Mouse (Mus musculus) liver, postnatal 0 days (tissue): ENCODE measurements around the gene Dcun1d1. TPM values are rescaled to one million over a fixed set of nuclear protein-coding genes. Genes with fewer than 3 reads are reported as not detected.

Experiments used
- ATAC-seq: fragments of 200-750 bp; cut with Nextera tagmentation; 2 replicates; pipeline ENCODE4 v1.8.0; 2017; ENCODE audit warnings: mild to moderate bottlenecking, moderate library complexity
- DNase-seq: peaks from one replicate; pipeline ENCODE4 v3.0.0-alpha.2; 2016
- H3K27ac ChIP-seq: fragments of 300-500 bp; sonication (generic); 2 replicates; pipeline ENCODE4 v1.5.1; 2014; ENCODE audit warnings: antibody characterized with exemption, moderate library complexity, mild to moderate bottlenecking, low read depth
- H3K27me3 ChIP-seq: fragments of 300-500 bp; sonication (generic); 2 replicates; pipeline ENCODE4 v1.6.1; 2014; ENCODE audit warnings: low read length, control low read depth, mixed read lengths; ENCODE audit not compliant: insufficient read depth
- H3K36me3 ChIP-seq: fragments of 300-500 bp; sonication (generic); replicated peaks from 2 replicates; pipeline ENCODE4 v1.6.1; 2014; ENCODE audit warnings: mild to moderate bottlenecking, control low read depth, low read length, moderate library complexity, mixed read lengths; ENCODE audit not compliant: insufficient read depth
- H3K4me1 ChIP-seq: fragments of 300-500 bp; sonication (generic); 2 replicates; pipeline ENCODE4 v1.6.1; 2014; ENCODE audit warnings: antibody characterized with exemption, mild to moderate bottlenecking, control low read depth; ENCODE audit not compliant: insufficient read depth
- H3K4me2 ChIP-seq: fragments of 300-500 bp; sonication (generic); 2 replicates; pipeline ENCODE4 v1.6.1; 2014; ENCODE audit warnings: low read depth, mild to moderate bottlenecking, low read length, moderate library complexity, mixed read lengths
- H3K4me3 ChIP-seq: fragments of 300-500 bp; sonication (generic); 2 replicates; pipeline ENCODE4 v1.5.1; 2014; ENCODE audit warnings: low read depth, low read length
- H3K9ac ChIP-seq: fragments of 300-500 bp; sonication (generic); replicated peaks from 2 replicates; pipeline ENCODE4 v1.6.1; 2014; ENCODE audit warnings: mild to moderate bottlenecking, moderate library complexity
- H3K9me3 ChIP-seq: fragments of 300-500 bp; sonication (generic); 2 replicates; pipeline ENCODE4 v1.6.1; 2016; ENCODE audit warnings: mild to moderate bottlenecking, control low read depth, low read length, mixed read lengths
- CTCF ChIP-seq: sonication (generic); IDR thresholded peaks from 2 replicates; pipeline ENCODE4 v1.5.1; 2016; ENCODE audit warnings: antibody characterized with exemption, low read depth
- EP300 ChIP-seq: IDR thresholded peaks from 2 replicates; pipeline ENCODE4 v1.6.1; 2016; ENCODE audit warnings: antibody characterized with exemption, low read depth, mild to moderate bottlenecking
- WGBS: fragments of 180-500 bp; shearing (Covaris S2); extraction: QIAGEN DNeasy Blood & Tissue Kit; methylation state at CpG from one replicate; pipeline ENCODE4 v1.1.7; 2014; ENCODE audit not compliant: insufficient replicate concordance; 5-methylcytosine and 5-hydroxymethylcytosine counted together
- polyA plus RNA-seq: library from polyadenylated mRNA; unstranded; fragments of >200 nt; fragmentation: Nextera tagmentation; extraction: Ambion mirVana; gene quantifications from 2 replicates; pipeline ENCODE4 v1.2.1, GENCODE M21; 2015

Gene Dcun1d1
- polyA plus RNA-seq, 1 experiment from 2014 or later = 77.0 TPM

DNA sequence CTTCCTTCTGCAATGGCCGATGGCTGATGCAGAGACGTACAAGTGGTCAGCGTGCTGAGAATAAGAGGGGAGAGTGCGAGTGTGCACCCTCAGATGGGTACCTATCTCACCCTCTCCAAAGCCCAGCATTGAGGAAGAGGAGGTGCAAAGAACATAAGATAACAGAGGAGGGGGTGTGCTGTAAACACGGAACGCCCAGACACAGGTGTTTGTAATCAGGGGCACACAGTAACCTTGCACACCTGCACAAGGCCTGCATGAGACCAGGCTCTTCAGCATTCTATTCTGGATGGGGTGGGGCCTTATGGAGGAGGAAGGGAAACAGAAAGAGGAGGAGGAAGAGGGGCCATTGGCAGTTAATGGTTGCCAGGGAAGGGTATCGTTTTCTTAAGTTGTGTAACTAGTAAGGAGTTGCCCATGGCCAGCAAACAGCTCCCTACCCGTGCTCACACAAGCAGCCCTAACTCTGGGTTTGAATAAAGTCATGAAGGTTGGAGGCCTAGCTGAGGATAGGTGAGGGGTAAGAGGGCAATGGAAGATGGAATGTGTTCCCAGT is 30.2 kb upstream of the Dcun1d1 start:
- no peak overlapping the region for H3K4me2 ChIP-seq
- no peaks in the 10 kb centered on the region; the same call in 1 of the 2 replicates for H3K4me1 ChIP-seq
- H3K9me3 ChIP-seq = no peaks in the 10 kb centered on the region
- no peak overlapping the region for H3K27ac ChIP-seq
- TF ChIP-seq CTCF (no peak), EP300 (no peak)
- no peak overlapping the region for H3K4me3 ChIP-seq
- H3K9ac ChIP-seq = no peak overlapping the region
- H3K36me3 ChIP-seq = peaks cover 11% of the 10 kb centered on the region; the same call in 1 of the 2 replicates
- no peaks in the 10 kb centered on the region for H3K27me3 ChIP-seq
- ATAC-seq (no peak), DNase-seq (no peak)
- 66% methylated on average over 8 of the region's 8 CpGs for WGBS

DNA sequence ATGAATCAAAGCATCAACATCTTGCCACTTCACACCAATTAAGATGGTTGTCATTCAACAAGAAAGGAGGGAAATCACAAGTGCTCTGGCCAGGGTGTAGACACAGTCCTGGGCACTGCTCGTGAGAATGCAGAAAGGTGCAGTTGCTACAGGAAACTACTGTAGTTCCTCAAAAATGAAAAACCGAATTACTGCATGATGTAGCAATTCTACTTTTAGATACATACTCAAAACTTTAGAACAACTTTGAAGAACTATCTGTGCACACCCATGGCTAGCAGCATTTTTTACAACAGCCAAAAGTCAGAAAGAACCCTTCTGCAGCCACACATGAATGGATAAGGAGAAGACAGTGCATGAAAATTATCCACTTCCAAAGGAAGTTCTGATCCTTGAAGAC is 29.2 kb upstream of the Dcun1d1 start:
- Histone ChIP-seq H3K27ac (no peak overlapping the region), H3K4me1 (no peaks in the 10 kb centered on the region; the same call in 1 of the 2 replicates), H3K36me3 (peaks cover 2% of the 10 kb centered on the region; the same call in 1 of the 2 replicates), H3K27me3 (no peaks in the 10 kb centered on the region), H3K4me3 (no peak overlapping the region), H3K9me3 (no peaks in the 10 kb centered on the region), H3K9ac (no peak overlapping the region), H3K4me2 (no peak overlapping the region)
- ATAC-seq (no peak), DNase-seq (no peak)
- WGBS = 39% methylated on average over 2 of the region's 2 CpGs
- no peak for TF ChIP-seq EP300
- TF ChIP-seq CTCF = no peak

DNA sequence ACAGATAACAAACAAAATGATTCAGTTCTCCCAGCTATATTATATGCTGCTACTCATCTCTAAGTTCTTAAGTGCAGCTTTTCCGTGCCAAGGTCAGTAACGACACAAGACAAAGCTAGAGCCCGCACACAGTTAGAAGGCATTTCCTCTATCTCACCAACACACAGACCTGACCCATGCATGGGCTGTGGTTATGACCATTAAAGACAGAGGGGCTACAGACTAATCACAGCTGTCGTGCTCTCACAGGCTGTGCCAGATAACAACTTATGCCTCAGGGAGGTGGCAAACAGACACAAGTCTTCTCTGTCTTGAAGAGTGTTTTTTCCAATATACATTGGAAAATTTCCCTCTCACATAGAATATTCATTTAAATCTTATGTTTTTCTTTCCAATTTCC is 27.7 kb upstream of the Dcun1d1 start:
- WGBS = 33% methylated on average over 4 of the region's 4 CpGs

DNA sequence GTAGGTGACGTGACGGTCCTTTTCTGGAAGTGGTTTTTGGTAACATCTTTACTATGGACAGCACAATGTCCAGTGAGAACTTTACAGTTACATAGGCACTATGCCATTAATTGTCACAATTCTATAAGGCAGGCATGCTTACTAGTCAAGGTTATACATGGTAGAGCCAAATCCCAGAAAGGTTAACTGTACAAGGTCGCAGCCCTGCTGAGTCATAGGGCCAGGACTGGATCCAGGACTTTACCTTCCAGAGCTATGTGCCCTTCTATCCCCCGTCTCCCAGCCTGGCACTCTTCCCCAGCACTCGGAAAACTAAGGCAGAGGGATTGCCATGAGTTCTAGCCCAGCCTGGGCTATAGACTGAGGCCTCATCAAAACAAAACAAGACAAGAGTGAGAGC is 26.7 kb upstream of the Dcun1d1 start:
- H3K4me2 ChIP-seq = no peak overlapping the region
- TF ChIP-seq CTCF (no peak), EP300 (no peak)
- no peak for ATAC-seq
- DNase-seq = no peak
- H3K4me1 ChIP-seq = no peaks in the 10 kb centered on the region; the same call in 1 of the 2 replicates
- WGBS = 85% methylated on average over 5 of the region's 5 CpGs
- H3K27ac ChIP-seq = no peak overlapping the region
- H3K27me3 ChIP-seq = no peaks in the 10 kb centered on the region
- no peaks in the 10 kb centered on the region for H3K9me3 ChIP-seq
- H3K9ac ChIP-seq = no peak overlapping the region
- no peak overlapping the region for H3K4me3 ChIP-seq
- peaks cover 9% of the 10 kb centered on the region; the same call in 1 of the 2 replicates for H3K36me3 ChIP-seq

More for the DNA sequence above, 27.7 kb upstream of the Dcun1d1 start:
- no peak for ATAC-seq
- no peaks in the 10 kb centered on the region for H3K9me3 ChIP-seq
- H3K4me2 ChIP-seq = no peak overlapping the region
- no peak overlapping the region for H3K9ac ChIP-seq
- H3K4me3 ChIP-seq = no peak overlapping the region
- H3K4me1 ChIP-seq = no peaks in the 10 kb centered on the region; the same call in 1 of the 2 replicates
- no peak for DNase-seq
- no peak for TF ChIP-seq EP300
- TF ChIP-seq CTCF = no peak
- H3K27ac ChIP-seq = no peak overlapping the region
- no peaks in the 10 kb centered on the region for H3K27me3 ChIP-seq
- H3K36me3 ChIP-seq = peaks cover 9% of the 10 kb centered on the region; the same call in 1 of the 2 replicates

DNA sequence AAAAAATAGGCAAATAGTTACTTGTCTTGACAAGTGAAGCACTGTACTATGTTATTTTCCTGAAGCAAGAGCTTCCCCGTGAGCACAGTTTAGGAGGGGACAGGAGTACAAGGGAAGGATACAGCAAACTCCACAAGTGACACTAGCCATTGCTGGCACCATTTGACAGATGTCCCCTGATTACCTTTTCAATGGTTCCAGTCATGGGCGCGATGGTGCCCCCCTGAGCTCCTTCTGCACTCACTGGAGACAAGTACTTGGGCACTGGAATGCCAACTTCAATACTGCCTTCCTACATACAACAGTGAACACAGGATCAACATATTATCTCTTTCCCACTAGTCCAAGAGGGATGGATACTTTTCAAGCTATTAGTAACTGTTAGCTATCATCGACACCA is 26.2 kb upstream of the Dcun1d1 start:
- H3K4me3 ChIP-seq = no peak overlapping the region
- no peak for TF ChIP-seq EP300
- TF ChIP-seq CTCF = no peak
- no peak overlapping the region for H3K9ac ChIP-seq
- H3K4me1 ChIP-seq = no peaks in the 10 kb centered on the region; the same call in 1 of the 2 replicates
- no peak overlapping the region for H3K27ac ChIP-seq
- no peak for DNase-seq
- no peaks in the 10 kb centered on the region for H3K27me3 ChIP-seq
- no peak for ATAC-seq
- H3K36me3 ChIP-seq = peaks cover 12% of the 10 kb centered on the region; the same call in 1 of the 2 replicates
- 82% methylated on average over 4 of the region's 4 CpGs for WGBS
- H3K9me3 ChIP-seq = no peaks in the 10 kb centered on the region
- H3K4me2 ChIP-seq = no peak overlapping the region

DNA sequence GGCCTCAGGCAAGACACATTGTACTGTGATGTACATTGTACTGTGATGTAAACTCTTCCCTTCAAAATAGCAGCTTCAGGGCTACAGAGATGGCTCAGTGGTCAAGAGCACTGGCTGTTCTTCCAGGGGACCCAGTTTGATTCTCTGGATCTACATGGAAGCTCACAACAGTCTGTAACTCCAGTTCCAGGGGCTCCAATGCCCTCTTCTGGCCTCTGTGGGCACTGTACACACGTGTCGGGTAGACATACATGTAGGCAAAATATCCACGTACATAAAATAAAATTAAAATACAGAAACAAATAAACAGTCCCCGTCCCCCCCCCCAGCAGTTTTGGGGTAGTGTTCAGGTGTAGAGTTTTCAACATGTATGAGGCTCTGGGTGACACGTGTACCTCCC is 25.7 kb upstream of the Dcun1d1 start:
- H3K9me3 ChIP-seq = no peaks in the 10 kb centered on the region
- no peak overlapping the region for H3K4me3 ChIP-seq
- H3K4me2 ChIP-seq = no peak overlapping the region
- ATAC-seq = no peak
- H3K36me3 ChIP-seq = peaks cover 12% of the 10 kb centered on the region; the same call in 1 of the 2 replicates
- no peak for DNase-seq
- no peaks in the 10 kb centered on the region; the same call in 1 of the 2 replicates for H3K4me1 ChIP-seq
- no peaks in the 10 kb centered on the region for H3K27me3 ChIP-seq
- WGBS = 78% methylated on average over 5 of the region's 5 CpGs
- no peak overlapping the region for H3K27ac ChIP-seq
- no peak overlapping the region for H3K9ac ChIP-seq
- TF ChIP-seq CTCF (peak; percentile 49), EP300 (no peak)
